10 mouse cellular contexts compared by ENCODE assay signal in genomic region chr2:149832301-149832700, GRCm38 (mm10). TPM values are rescaled to one million over a fixed set of nuclear protein-coding genes. Genes with fewer than 3 reads are reported as not detected.
DNase-seq lines count a peak whose midpoint lies in the region; ATAC-seq and TF ChIP-seq lines count a peak whose summit lies in the region.
"Had no signal": no experiment of that assay in that cellular context is flagged by ENCODE, and none has a peak within 500 bp of the region (broad histone marks: within the 10 kb centered on the region; RNA-seq: fewer than 3 reads in every experiment).

No protein-coding gene starts in this region.

- WGBS in heart, embryonic 12.5 days = 4% methylated on average over 5 of the region's 5 CpGs
- 18% methylated on average over 5 of the region's 5 CpGs for WGBS in forebrain, embryonic 15.5 days
- WGBS in midbrain, embryonic 10.5 days = 7% methylated on average over 5 of the region's 5 CpGs

- H3K9ac ChIP-seq in heart, embryonic 12.5 days = no peak overlapping the region
- peak overlapping the region; percentile 65; the same call in 1 of the 2 replicates for H3K9ac ChIP-seq in forebrain, embryonic 15.5 days (replicated peaks)

- H3K27me3 ChIP-seq in heart, embryonic 12.5 days (replicated peaks) = peaks cover 37% of the 10 kb centered on the region
- H3K27me3 ChIP-seq in forebrain, embryonic 15.5 days = peaks cover 11% of the 10 kb centered on the region; the same call in 1 of the 2 replicates
- peaks cover 64% of the 10 kb centered on the region for H3K27me3 ChIP-seq in midbrain, embryonic 10.5 days (ENCODE audit: low read depth, poor library complexity, severe bottlenecking)

- no peak overlapping the region for H3K27ac ChIP-seq in heart, embryonic 12.5 days (ENCODE audit: poor library complexity, severe bottlenecking)
- no peak overlapping the region for H3K27ac ChIP-seq in cortical plate, adult 2 months (ENCODE audit: insufficient read depth, low read length)
- no peak overlapping the region for H3K27ac ChIP-seq in forebrain, embryonic 15.5 days (replicated peaks)
- no peak overlapping the region for H3K27ac ChIP-seq in midbrain, embryonic 10.5 days (replicated peaks)

- H3K4me3 ChIP-seq in heart, embryonic 12.5 days = peak overlapping the region; percentile 64; the same call in 1 of the 2 replicates
- peak overlapping the region; percentile 67 for H3K4me3 ChIP-seq in cortical plate, adult 2 months (ENCODE audit: insufficient read depth, low read length)
- peak overlapping the region; percentile 63 for H3K4me3 ChIP-seq in forebrain, embryonic 15.5 days
- peak overlapping the region; percentile 76 for H3K4me3 ChIP-seq in midbrain, embryonic 10.5 days

- ATAC-seq in heart, embryonic 12.5 days (ENCODE audit: insufficient number of reproducible peaks, low FRiP score) = no peak
- no peak for ATAC-seq in forebrain, embryonic 15.5 days (replicated peaks)
- ATAC-seq in cerebellum, adult (ENCODE audit: insufficient number of reproducible peaks, low FRiP score, low TSS enrichment) = no peak

- peaks cover 20% of the 10 kb centered on the region for H3K4me1 ChIP-seq in heart, embryonic 12.5 days (replicated peaks)
- H3K4me1 ChIP-seq in cortical plate, adult 2 months (ENCODE audit: control insufficient read depth, insufficient read depth, low read length) = peaks cover 6% of the 10 kb centered on the region
- H3K4me1 ChIP-seq in forebrain, embryonic 15.5 days = peaks cover 26% of the 10 kb centered on the region
- peaks cover 26% of the 10 kb centered on the region for H3K4me1 ChIP-seq in midbrain, embryonic 10.5 days

- peak overlapping the region; percentile 97 for H3K4me2 ChIP-seq in heart, embryonic 12.5 days
- peak overlapping the region; percentile 96 for H3K4me2 ChIP-seq in forebrain, embryonic 15.5 days (replicated peaks)

- no peak for TF ChIP-seq CTCF in cortical plate, adult 2 months (IDR thresholded peaks at IDR 0.05; ENCODE audit: extremely low read depth, insufficient read depth, low read length)

- H3K36me3 ChIP-seq in heart, embryonic 12.5 days = no peaks in the 10 kb centered on the region
- no peaks in the 10 kb centered on the region for H3K36me3 ChIP-seq in forebrain, embryonic 15.5 days
- H3K36me3 ChIP-seq in midbrain, embryonic 10.5 days = no peaks in the 10 kb centered on the region

- TF ChIP-seq POLR2A in cortical plate, adult 2 months (IDR thresholded peaks at IDR 0.05; ENCODE audit: extremely low read depth, insufficient read depth, low read length) = no peak

- no peaks in the 10 kb centered on the region for H3K9me3 ChIP-seq in heart, embryonic 12.5 days (replicated peaks)
- no peaks in the 10 kb centered on the region for H3K9me3 ChIP-seq in forebrain, embryonic 15.5 days
- H3K9me3 ChIP-seq in midbrain, embryonic 10.5 days (replicated peaks) = no peaks in the 10 kb centered on the region

- no peak for DNase-seq in heart, adult 9 months (ENCODE audit: low spot score in 2 of 2)
- DNase-seq in midbrain, embryonic 10.5 days (ENCODE audit: low spot score) = peak; percentile 22
- no peak for DNase-seq in natural killer cell, adult 2 months (ENCODE audit: low spot score in 2 of 2)
- no peak for DNase-seq in frontal cortex, postnatal 36 days (ENCODE audit: low spot score in 2 of 2)
- DNase-seq: gastrocnemius, postnatal 25 days; lung, postnatal 10 days had no signal

RNA-seq across cellular contexts. Expression of gene C530025M09Rik, which starts 1.3 kb away (rescaled TPM):
- polyA plus RNA-seq in heart, embryonic 12.5 days (2016; fragmentation: Nextera tagmentation; extraction: Ambion mirVana) = 0.33 and 0.43 TPM in 2 replicates
- 0.17 and 0.78 TPM in 2 replicates for polyA plus RNA-seq in cortical plate, adult 2 months (2012; rRNA removed)
- polyA plus RNA-seq in forebrain, embryonic 15.5 days (2015; fragmentation: Nextera tagmentation; extraction: Ambion mirVana) = 0.49 and 1.3 TPM in 2 replicates
- 0.27 and 0.71 TPM in 2 replicates for polyA plus RNA-seq in midbrain, embryonic 10.5 days (2016; fragmentation: Nextera tagmentation; extraction: Ambion mirVana)

RNA-seq across cellular contexts. Expression of gene Syndig1, which starts 3.3 kb away (rescaled TPM):
- polyA plus RNA-seq in heart, embryonic 12.5 days (2016; fragmentation: Nextera tagmentation; extraction: Ambion mirVana) = 3.4 and 3.6 TPM in 2 replicates
- 58.3 and 61.6 TPM in 2 replicates for polyA plus RNA-seq in cortical plate, adult 2 months (2012; rRNA removed)
- polyA plus RNA-seq in forebrain, embryonic 15.5 days (2015; fragmentation: Nextera tagmentation; extraction: Ambion mirVana) = 13.9 and 16.6 TPM in 2 replicates
- 3.0 and 4.6 TPM in 2 replicates for polyA plus RNA-seq in midbrain, embryonic 10.5 days (2016; fragmentation: Nextera tagmentation; extraction: Ambion mirVana)
